Mouse (Mus musculus) testis, adult 2 months (tissue): ENCODE data around the gene Itpr1.

Experiments
- CTCF ChIP-seq: fragments of 200-500 bp; IDR thresholded peaks from 2 replicates; pipeline ENCODE4 v1.5.1; 2012; ENCODE audit warnings: low read depth, mild to moderate bottlenecking, inconsistent platforms, low read length, moderate library complexity; ENCODE audit not compliant: control insufficient read depth, insufficient read depth, insufficient replicate concordance
- POLR2A ChIP-seq: fragments of 200-500 bp; IDR thresholded peaks from 2 replicates; pipeline ENCODE4 v1.6.1; 2012; ENCODE audit warnings: low read depth, mild to moderate bottlenecking, inconsistent platforms, low read length, moderate library complexity; ENCODE audit not compliant: control insufficient read depth

DNA sequence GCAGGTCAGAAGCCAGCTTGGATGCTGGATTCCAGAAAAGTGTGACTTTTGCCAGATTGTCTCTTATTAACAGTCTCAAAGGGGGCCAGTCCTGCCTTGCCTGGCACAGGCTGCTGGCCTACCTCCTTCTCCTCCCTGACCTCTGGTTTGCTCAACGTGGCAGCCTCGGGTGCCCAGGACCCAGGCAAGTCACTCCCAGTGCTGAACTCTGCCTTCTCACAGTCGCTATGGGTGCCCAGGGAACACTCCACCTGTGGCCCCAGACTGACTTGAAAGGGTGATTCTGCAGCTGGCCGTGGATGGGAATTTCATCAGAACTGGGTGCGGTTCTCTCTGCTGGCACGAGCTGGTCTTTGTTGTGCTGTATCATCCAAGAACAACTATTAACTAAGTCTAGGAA lies 321.7 kb downstream of the Itpr1 start:
- TF ChIP-seq CTCF, result no peak
- TF ChIP-seq POLR2A, result no peak
